Mouse (Mus musculus): ENCODE results near the gene Gspt1.
"Not testable (repeated sequence)": the region's sequence is repeated elsewhere in the genome, so short reads cannot be mapped to it uniquely, and the experiment has no call there.

- TF ChIP-seq CTCF (IDR thresholded peaks at IDR 0.05; ENCODE audit: extremely low read depth, insufficient read depth, insufficient read length, insufficient replicate concordance); POLR2A (IDR thresholded peaks at IDR 0.05; ENCODE audit: low read depth, low read length): not testable (repeated sequence)
Observed at GRCm38 (mm10) chr16:11297700-11298099, 43.6 kb upstream of the Gspt1 start.

Measured in spleen, adult 2 months (tissue).